Mouse (Mus musculus): ENCODE measurements around the gene Mid1. TPM values are rescaled to one million over a fixed set of nuclear protein-coding genes. Genes with fewer than 3 reads are reported as not detected.
A peak's percentile ranks its signal among the peaks of the same experiment; 100 is the strongest.
"Not testable (repeated sequence)": the region's sequence is repeated elsewhere in the genome, so short reads cannot be mapped to it uniquely, and the experiment has no call there.

Mid1 gene
- polyA plus RNA-seq, 1 experiment from 2014 or later = 1.5 TPM

GRCm38 (mm10) chrX:169992951-169993547 is 308.1 kb downstream of the Mid1 start:
- Histone ChIP-seq H3K9me3 (ENCODE audit: control insufficient read depth, low read length) (peaks cover 41% of the 10 kb centered on the region), H3K36me3 (ENCODE audit: control insufficient read depth, insufficient read depth, low read length) (peaks cover 10% of the 10 kb centered on the region)
- H3K9ac ChIP-seq (ENCODE audit: low read length); H3K27me3 ChIP-seq (ENCODE audit: control insufficient read depth, insufficient read depth, low read length); ATAC-seq (ENCODE audit: low FRiP score, low TSS enrichment); H3K4me2 ChIP-seq (replicated peaks; ENCODE audit: low read depth); H3K27ac ChIP-seq (replicated peaks); H3K4me3 ChIP-seq (ENCODE audit: low read depth, low read length); DNase-seq (ENCODE audit: low spot score); H3K4me1 ChIP-seq (replicated peaks; ENCODE audit: control insufficient read depth, insufficient read depth): not testable (repeated sequence)
- WGBS = 67% methylated on average over 8 of the region's 8 CpGs

DNA sequence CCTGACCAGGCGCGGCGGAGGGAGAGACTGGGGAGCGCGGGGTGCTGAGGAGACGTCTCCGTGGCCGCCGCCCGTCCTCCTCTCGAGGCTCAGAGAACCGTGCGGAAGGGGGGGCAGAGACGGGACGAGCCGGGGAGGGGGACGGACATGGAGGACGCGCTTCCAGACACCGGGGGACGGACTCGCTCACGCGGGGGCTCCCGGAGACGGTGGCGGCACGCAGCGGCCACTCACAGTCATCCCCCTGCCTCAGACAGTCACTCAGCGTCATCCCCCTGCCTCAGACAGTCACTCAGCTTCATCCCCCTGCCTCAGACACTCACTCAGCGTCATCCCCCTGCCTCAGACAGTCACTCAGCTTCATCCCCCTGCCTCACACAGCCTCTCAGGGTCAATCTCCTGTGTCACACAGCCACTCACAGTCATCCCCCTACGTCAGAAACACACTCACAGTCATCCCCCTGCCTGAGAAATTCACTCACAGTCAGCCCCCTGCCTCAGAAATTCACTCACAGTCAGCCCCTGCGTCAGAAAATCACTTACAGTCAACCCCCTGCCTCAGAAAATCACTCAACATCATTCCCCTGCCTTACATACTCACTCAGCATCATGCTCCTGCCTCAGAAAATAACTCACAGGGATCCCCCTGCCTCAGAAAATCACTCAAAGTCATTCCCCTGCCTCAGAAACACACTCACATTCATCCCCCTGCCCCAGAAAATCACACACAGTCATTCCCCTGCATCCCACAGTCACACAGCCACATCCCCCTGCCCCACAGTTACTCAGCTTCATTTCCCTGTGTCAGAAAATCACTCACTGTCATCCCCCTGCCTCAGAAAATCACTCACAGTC is 309.2 kb downstream of the Mid1 start:
- H3K9me3 ChIP-seq (ENCODE audit: control insufficient read depth, low read length) = peaks cover 35% of the 10 kb centered on the region
- not testable (repeated sequence) for H3K4me3 ChIP-seq (ENCODE audit: low read depth, low read length); ATAC-seq (ENCODE audit: low FRiP score, low TSS enrichment); H3K4me1 ChIP-seq (replicated peaks; ENCODE audit: control insufficient read depth, insufficient read depth); H3K27ac ChIP-seq (replicated peaks); H3K4me2 ChIP-seq (replicated peaks; ENCODE audit: low read depth); DNase-seq (ENCODE audit: low spot score); H3K9ac ChIP-seq (ENCODE audit: low read length); H3K36me3 ChIP-seq (ENCODE audit: control insufficient read depth, insufficient read depth, low read length); H3K27me3 ChIP-seq (ENCODE audit: control insufficient read depth, insufficient read depth, low read length)
- 76% methylated on average over 28 of the region's 33 CpGs for WGBS

- not testable (repeated sequence) for H3K4me1 ChIP-seq (replicated peaks; ENCODE audit: control insufficient read depth, insufficient read depth); H3K36me3 ChIP-seq (ENCODE audit: control insufficient read depth, insufficient read depth, low read length); H3K4me3 ChIP-seq (ENCODE audit: low read depth, low read length); H3K4me2 ChIP-seq (replicated peaks; ENCODE audit: low read depth); H3K27me3 ChIP-seq (ENCODE audit: control insufficient read depth, insufficient read depth, low read length); ATAC-seq (ENCODE audit: low FRiP score, low TSS enrichment); H3K27ac ChIP-seq (replicated peaks); H3K9ac ChIP-seq (ENCODE audit: low read length)
- peak; percentile 21 for DNase-seq (ENCODE audit: low spot score)
- WGBS = 42% methylated on average over 2 of the region's 2 CpGs
- H3K9me3 ChIP-seq (ENCODE audit: control insufficient read depth, low read length) = peaks cover 27% of the 10 kb centered on the region
Measured at GRCm38 (mm10) chrX:169994866-169995711, 310.1 kb downstream of the Mid1 start.

GRCm38 (mm10) chrX:169995909-169996521 is 311.0 kb downstream of the Mid1 start:
- H3K4me3 ChIP-seq (ENCODE audit: low read depth, low read length); DNase-seq (ENCODE audit: low spot score); H3K4me1 ChIP-seq (replicated peaks; ENCODE audit: control insufficient read depth, insufficient read depth); ATAC-seq (ENCODE audit: low FRiP score, low TSS enrichment); H3K27me3 ChIP-seq (ENCODE audit: control insufficient read depth, insufficient read depth, low read length); H3K9ac ChIP-seq (ENCODE audit: low read length); H3K4me2 ChIP-seq (replicated peaks; ENCODE audit: low read depth); H3K27ac ChIP-seq (replicated peaks); H3K36me3 ChIP-seq (ENCODE audit: control insufficient read depth, insufficient read depth, low read length): not testable (repeated sequence)
- 64% methylated on average over 17 of the region's 17 CpGs for WGBS
- peaks cover 26% of the 10 kb centered on the region for H3K9me3 ChIP-seq (ENCODE audit: control insufficient read depth, low read length)

- Histone ChIP-seq H3K9ac (ENCODE audit: low read length) (peak overlapping the region; percentile 60), H3K9me3 (ENCODE audit: control insufficient read depth, low read length) (peaks cover 26% of the 10 kb centered on the region), H3K4me3 (ENCODE audit: low read depth, low read length) (peak overlapping the region; percentile 43), H3K4me2 (replicated peaks; ENCODE audit: low read depth) (peak overlapping the region; percentile 94), H3K27ac (replicated peaks) (0 out of 2 replicates have a peak overlapping the region, but pooled peaks have one; percentile 67)
- DNase-seq (ENCODE audit: low spot score); H3K27me3 ChIP-seq (ENCODE audit: control insufficient read depth, insufficient read depth, low read length); H3K4me1 ChIP-seq (replicated peaks; ENCODE audit: control insufficient read depth, insufficient read depth); H3K36me3 ChIP-seq (ENCODE audit: control insufficient read depth, insufficient read depth, low read length): not testable (repeated sequence)
- peak; percentile 62 for ATAC-seq (ENCODE audit: low FRiP score, low TSS enrichment)
- WGBS = 49% methylated on average over 46 of the region's 46 CpGs
Measured at GRCm38 (mm10) chrX:169996926-169997325, 311.9 kb downstream of the Mid1 start.

- H3K4me1 ChIP-seq (replicated peaks; ENCODE audit: control insufficient read depth, insufficient read depth); DNase-seq (ENCODE audit: low spot score); H3K27me3 ChIP-seq (ENCODE audit: control insufficient read depth, insufficient read depth, low read length); H3K36me3 ChIP-seq (ENCODE audit: control insufficient read depth, insufficient read depth, low read length): not testable (repeated sequence)
- 47% methylated on average over 40 of the region's 40 CpGs for WGBS
- H3K9me3 ChIP-seq (ENCODE audit: control insufficient read depth, low read length) = peaks cover 22% of the 10 kb centered on the region
- peak overlapping the region; percentile 60 for H3K9ac ChIP-seq (ENCODE audit: low read length)
- H3K4me2 ChIP-seq (replicated peaks; ENCODE audit: low read depth) = peak overlapping the region; percentile 94
- peak overlapping the region; percentile 43 for H3K4me3 ChIP-seq (ENCODE audit: low read depth, low read length)
- peak; percentile 47 for ATAC-seq (ENCODE audit: low FRiP score, low TSS enrichment)
- peak overlapping the region; percentile 67 for H3K27ac ChIP-seq (replicated peaks)
Measured at GRCm38 (mm10) chrX:169997456-169997853, 312.5 kb downstream of the Mid1 start.

GRCm38 (mm10) chrX:169997854-169998456 is 313.0 kb downstream of the Mid1 start:
- WGBS = 35% methylated on average over 37 of the region's 37 CpGs
- not testable (repeated sequence) for H3K36me3 ChIP-seq (ENCODE audit: control insufficient read depth, insufficient read depth, low read length); H3K27me3 ChIP-seq (ENCODE audit: control insufficient read depth, insufficient read depth, low read length); H3K4me1 ChIP-seq (replicated peaks; ENCODE audit: control insufficient read depth, insufficient read depth)
- peak; percentile 91 for ATAC-seq (ENCODE audit: low FRiP score, low TSS enrichment)
- Histone ChIP-seq H3K4me2 (replicated peaks; ENCODE audit: low read depth) (peak overlapping the region; percentile 94), H3K9me3 (ENCODE audit: control insufficient read depth, low read length) (peaks cover 20% of the 10 kb centered on the region), H3K9ac (ENCODE audit: low read length) (peak overlapping the region; percentile 60), H3K27ac (replicated peaks) (peak overlapping the region; percentile 67), H3K4me3 (ENCODE audit: low read depth, low read length) (peak overlapping the region; percentile 43)
- DNase-seq (ENCODE audit: low spot score) = peak; percentile 78

GRCm38 (mm10) chrX:169998559-169999219 is 313.7 kb downstream of the Mid1 start:
- not testable (repeated sequence) for H3K27ac ChIP-seq (replicated peaks); DNase-seq (ENCODE audit: low spot score); H3K4me1 ChIP-seq (replicated peaks; ENCODE audit: control insufficient read depth, insufficient read depth); H3K9ac ChIP-seq (ENCODE audit: low read length); H3K27me3 ChIP-seq (ENCODE audit: control insufficient read depth, insufficient read depth, low read length); H3K4me3 ChIP-seq (ENCODE audit: low read depth, low read length); H3K36me3 ChIP-seq (ENCODE audit: control insufficient read depth, insufficient read depth, low read length); ATAC-seq (ENCODE audit: low FRiP score, low TSS enrichment)
- WGBS = 49% methylated on average over 4 of the region's 4 CpGs
- Histone ChIP-seq H3K4me2 (replicated peaks; ENCODE audit: low read depth) (peak overlapping the region; percentile 94), H3K9me3 (ENCODE audit: control insufficient read depth, low read length) (peaks cover 17% of the 10 kb centered on the region)

All from stomach, postnatal 0 days (tissue).